Mouse (Mus musculus): ENCODE measurements around the gene Mef2c. TPM values are rescaled to one million over a fixed set of nuclear protein-coding genes. Genes with fewer than 3 reads are reported as not detected.

Gene Mef2c
- polyA plus RNA-seq (2014; fragmentation: Nextera tagmentation; extraction: Ambion mirVana) = 53.3 and 54.9 TPM in 2 replicates

- H3K27me3 ChIP-seq (ENCODE audit: control insufficient read depth, insufficient read depth, low read length) = no peaks in the 10 kb centered on the region
- no peak within 1 kb of the TSS for H3K27ac ChIP-seq (ENCODE audit: low read length)
- H3K9ac ChIP-seq (replicated peaks; ENCODE audit: low read depth, low read length) = no peak within 1 kb of the TSS
- H3K4me2 ChIP-seq (replicated peaks; ENCODE audit: low read depth, low read length) = no peak within 1 kb of the TSS
- ATAC-seq (ENCODE audit: insufficient number of reproducible peaks, insufficient read depth, low FRiP score, low read depth) = no peak
- no peaks in the 10 kb centered on the region for H3K9me3 ChIP-seq (ENCODE audit: control insufficient read depth, low read depth, low read length)
- H3K36me3 ChIP-seq (ENCODE audit: control insufficient read depth, insufficient read depth, low read length) = no peaks in the 10 kb centered on the region
- no peaks in the 10 kb centered on the region for H3K4me1 ChIP-seq (ENCODE audit: control insufficient read depth, insufficient read depth, low read length)
- no peak within 1 kb of the TSS for H3K4me3 ChIP-seq (ENCODE audit: low read depth, low read length)
- 86% methylated on average over 7 of the region's 7 CpGs for WGBS
Observed at GRCm38 (mm10) chr13:83503919-83504318, at the start of gene Mef2c. Gene Mef2c (plus strand): TSS chr13:83504034.

GRCm38 (mm10) chr13:83458729-83459128, 45.1 kb upstream of the Mef2c start:
- H3K36me3 ChIP-seq (ENCODE audit: control insufficient read depth, insufficient read depth, low read length) = no peaks in the 10 kb centered on the region
- H3K4me3 ChIP-seq (ENCODE audit: low read depth, low read length) = no peak overlapping the region
- H3K9ac ChIP-seq (replicated peaks; ENCODE audit: low read depth, low read length) = no peak overlapping the region
- no peak for ATAC-seq (ENCODE audit: insufficient number of reproducible peaks, insufficient read depth, low FRiP score, low read depth)
- H3K9me3 ChIP-seq (ENCODE audit: control insufficient read depth, low read depth, low read length) = no peaks in the 10 kb centered on the region
- no peak overlapping the region for H3K4me2 ChIP-seq (replicated peaks; ENCODE audit: low read depth, low read length)
- no peaks in the 10 kb centered on the region for H3K27me3 ChIP-seq (ENCODE audit: control insufficient read depth, insufficient read depth, low read length)
- no peak overlapping the region for H3K27ac ChIP-seq (ENCODE audit: low read length)
- H3K4me1 ChIP-seq (ENCODE audit: control insufficient read depth, insufficient read depth, low read length) = peaks cover 4% of the 10 kb centered on the region; the same call in 1 of the 2 replicates

DNA sequence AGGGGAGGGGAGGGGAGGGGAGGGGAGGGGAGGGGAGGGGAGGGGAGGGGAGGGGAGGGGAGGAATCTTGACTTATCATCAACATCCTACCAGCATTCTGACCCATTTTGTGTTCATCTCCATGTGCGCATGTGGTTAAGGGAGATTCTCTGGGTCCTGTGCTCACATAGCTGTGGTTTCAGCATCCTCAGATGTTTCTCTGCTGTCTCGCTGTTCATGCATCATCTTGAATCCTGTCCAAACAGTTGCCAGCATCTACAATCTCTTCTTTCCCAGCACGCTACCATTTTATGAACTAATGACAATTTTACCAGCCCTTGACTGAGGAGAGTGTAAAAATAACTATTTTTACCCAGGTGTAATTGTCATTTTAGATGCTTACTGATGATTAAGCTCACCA, 44.2 kb upstream of the Mef2c start:
- peaks cover 4% of the 10 kb centered on the region; the same call in 1 of the 2 replicates for H3K4me1 ChIP-seq (ENCODE audit: control insufficient read depth, insufficient read depth, low read length)
- no peak for ATAC-seq (ENCODE audit: insufficient number of reproducible peaks, insufficient read depth, low FRiP score, low read depth)
- no peak overlapping the region for H3K9ac ChIP-seq (replicated peaks; ENCODE audit: low read depth, low read length)
- no peak overlapping the region for H3K27ac ChIP-seq (ENCODE audit: low read length)
- no peaks in the 10 kb centered on the region for H3K9me3 ChIP-seq (ENCODE audit: control insufficient read depth, low read depth, low read length)
- no peaks in the 10 kb centered on the region for H3K27me3 ChIP-seq (ENCODE audit: control insufficient read depth, insufficient read depth, low read length)
- WGBS = 88% methylated on average over 3 of the region's 3 CpGs
- no peak overlapping the region for H3K4me3 ChIP-seq (ENCODE audit: low read depth, low read length)
- H3K4me2 ChIP-seq (replicated peaks; ENCODE audit: low read depth, low read length) = no peak overlapping the region
- H3K36me3 ChIP-seq (ENCODE audit: control insufficient read depth, insufficient read depth, low read length) = no peaks in the 10 kb centered on the region

- ATAC-seq (ENCODE audit: insufficient number of reproducible peaks, insufficient read depth, low FRiP score, low read depth) = no peak
- 73% methylated on average over 1 of the region's 1 CpGs for WGBS
- no peak overlapping the region for H3K4me2 ChIP-seq (replicated peaks; ENCODE audit: low read depth, low read length)
- no peak overlapping the region for H3K4me3 ChIP-seq (ENCODE audit: low read depth, low read length)
- no peaks in the 10 kb centered on the region for H3K27me3 ChIP-seq (ENCODE audit: control insufficient read depth, insufficient read depth, low read length)
- no peak overlapping the region for H3K9ac ChIP-seq (replicated peaks; ENCODE audit: low read depth, low read length)
- H3K36me3 ChIP-seq (ENCODE audit: control insufficient read depth, insufficient read depth, low read length) = no peaks in the 10 kb centered on the region
- H3K4me1 ChIP-seq (ENCODE audit: control insufficient read depth, insufficient read depth, low read length) = peaks cover 4% of the 10 kb centered on the region; the same call in 1 of the 2 replicates
- H3K27ac ChIP-seq (ENCODE audit: low read length) = no peak overlapping the region
- H3K9me3 ChIP-seq (ENCODE audit: control insufficient read depth, low read depth, low read length) = no peaks in the 10 kb centered on the region
Observed at GRCm38 (mm10) chr13:83460620-83461019, 43.2 kb upstream of the Mef2c start.

DNA sequence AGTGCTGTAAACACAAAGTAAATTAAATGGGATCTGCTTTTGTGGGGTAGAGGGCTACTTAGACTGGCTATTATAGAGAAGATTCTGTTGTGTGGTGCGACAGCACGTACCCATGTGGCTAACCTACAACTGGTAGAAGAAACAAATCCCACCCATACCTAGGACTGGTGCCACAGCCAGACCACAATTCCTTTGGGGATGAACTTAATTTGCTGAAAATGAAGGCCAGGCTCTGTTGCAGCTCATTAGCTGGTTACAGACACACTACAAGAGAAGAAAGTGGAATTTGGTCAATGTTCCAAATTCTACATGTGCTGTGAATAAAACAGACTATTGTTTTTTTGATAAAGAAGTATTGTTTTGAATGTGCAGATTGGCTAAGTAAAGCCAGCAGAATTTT, 42.3 kb upstream of the Mef2c start:
- 92% methylated on average over 2 of the region's 2 CpGs for WGBS
- H3K9me3 ChIP-seq (ENCODE audit: control insufficient read depth, low read depth, low read length) = no peaks in the 10 kb centered on the region
- H3K36me3 ChIP-seq (ENCODE audit: control insufficient read depth, insufficient read depth, low read length) = no peaks in the 10 kb centered on the region
- peaks cover 4% of the 10 kb centered on the region; the same call in 1 of the 2 replicates for H3K4me1 ChIP-seq (ENCODE audit: control insufficient read depth, insufficient read depth, low read length)
- no peak for ATAC-seq (ENCODE audit: insufficient number of reproducible peaks, insufficient read depth, low FRiP score, low read depth)
- no peaks in the 10 kb centered on the region for H3K27me3 ChIP-seq (ENCODE audit: control insufficient read depth, insufficient read depth, low read length)
- no peak overlapping the region for H3K4me2 ChIP-seq (replicated peaks; ENCODE audit: low read depth, low read length)
- H3K9ac ChIP-seq (replicated peaks; ENCODE audit: low read depth, low read length) = no peak overlapping the region
- no peak overlapping the region for H3K4me3 ChIP-seq (ENCODE audit: low read depth, low read length)
- H3K27ac ChIP-seq (ENCODE audit: low read length) = no peak overlapping the region; the same call in 1 of the 2 replicates

GRCm38 (mm10) chr13:83466756-83467155, 37.1 kb upstream of the Mef2c start:
- Histone ChIP-seq H3K4me2 (replicated peaks; ENCODE audit: low read depth, low read length) (no peak overlapping the region), H3K9me3 (ENCODE audit: control insufficient read depth, low read depth, low read length) (no peaks in the 10 kb centered on the region), H3K36me3 (ENCODE audit: control insufficient read depth, insufficient read depth, low read length) (no peaks in the 10 kb centered on the region), H3K27me3 (ENCODE audit: control insufficient read depth, insufficient read depth, low read length) (no peaks in the 10 kb centered on the region), H3K4me1 (ENCODE audit: control insufficient read depth, insufficient read depth, low read length) (peaks cover under 1% of the 10 kb centered on the region; the same call in 1 of the 2 replicates), H3K9ac (replicated peaks; ENCODE audit: low read depth, low read length) (no peak overlapping the region), H3K27ac (ENCODE audit: low read length) (no peak overlapping the region), H3K4me3 (ENCODE audit: low read depth, low read length) (no peak overlapping the region)
- WGBS = 88% methylated on average over 5 of the region's 5 CpGs
- no peak for ATAC-seq (ENCODE audit: insufficient number of reproducible peaks, insufficient read depth, low FRiP score, low read depth)

GRCm38 (mm10) chr13:83468794-83469193, 35.0 kb upstream of the Mef2c start:
- H3K4me2 ChIP-seq (replicated peaks; ENCODE audit: low read depth, low read length) = no peak overlapping the region
- H3K9ac ChIP-seq (replicated peaks; ENCODE audit: low read depth, low read length) = no peak overlapping the region
- no peak overlapping the region for H3K4me3 ChIP-seq (ENCODE audit: low read depth, low read length)
- H3K4me1 ChIP-seq (ENCODE audit: control insufficient read depth, insufficient read depth, low read length) = no peaks in the 10 kb centered on the region
- H3K36me3 ChIP-seq (ENCODE audit: control insufficient read depth, insufficient read depth, low read length) = no peaks in the 10 kb centered on the region
- WGBS = 51% methylated on average over 3 of the region's 3 CpGs
- H3K9me3 ChIP-seq (ENCODE audit: control insufficient read depth, low read depth, low read length) = no peaks in the 10 kb centered on the region
- H3K27me3 ChIP-seq (ENCODE audit: control insufficient read depth, insufficient read depth, low read length) = no peaks in the 10 kb centered on the region
- no peak overlapping the region for H3K27ac ChIP-seq (ENCODE audit: low read length)
- no peak for ATAC-seq (ENCODE audit: insufficient number of reproducible peaks, insufficient read depth, low FRiP score, low read depth)

DNA sequence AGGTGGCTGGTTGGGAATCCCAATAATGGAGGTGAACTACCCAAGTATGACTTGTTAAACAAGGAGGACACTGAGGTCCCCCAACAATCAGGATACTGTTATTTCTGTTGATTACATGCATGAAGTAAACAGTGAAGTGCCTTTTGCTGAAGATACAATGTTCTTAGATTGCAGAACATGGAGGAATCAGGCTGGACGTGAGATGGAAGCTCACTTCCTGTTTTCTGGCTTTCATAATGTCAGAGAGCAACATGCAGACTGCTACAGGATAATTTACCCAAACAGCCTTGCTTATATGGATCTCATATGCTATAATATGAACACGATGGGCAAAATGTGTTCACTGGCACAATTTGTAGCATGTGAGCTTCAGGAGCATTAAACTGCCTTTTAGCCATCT, 30.1 kb upstream of the Mef2c start:
- ATAC-seq (ENCODE audit: insufficient number of reproducible peaks, insufficient read depth, low FRiP score, low read depth) = no peak
- H3K4me2 ChIP-seq (replicated peaks; ENCODE audit: low read depth, low read length) = no peak overlapping the region
- no peak overlapping the region for H3K4me3 ChIP-seq (ENCODE audit: low read depth, low read length)
- no peaks in the 10 kb centered on the region for H3K27me3 ChIP-seq (ENCODE audit: control insufficient read depth, insufficient read depth, low read length)
- 75% methylated on average over 2 of the region's 2 CpGs for WGBS
- no peaks in the 10 kb centered on the region for H3K36me3 ChIP-seq (ENCODE audit: control insufficient read depth, insufficient read depth, low read length)
- H3K4me1 ChIP-seq (ENCODE audit: control insufficient read depth, insufficient read depth, low read length) = no peaks in the 10 kb centered on the region
- H3K9ac ChIP-seq (replicated peaks; ENCODE audit: low read depth, low read length) = no peak overlapping the region
- no peak overlapping the region for H3K27ac ChIP-seq (ENCODE audit: low read length)
- no peaks in the 10 kb centered on the region for H3K9me3 ChIP-seq (ENCODE audit: control insufficient read depth, low read depth, low read length)

DNA sequence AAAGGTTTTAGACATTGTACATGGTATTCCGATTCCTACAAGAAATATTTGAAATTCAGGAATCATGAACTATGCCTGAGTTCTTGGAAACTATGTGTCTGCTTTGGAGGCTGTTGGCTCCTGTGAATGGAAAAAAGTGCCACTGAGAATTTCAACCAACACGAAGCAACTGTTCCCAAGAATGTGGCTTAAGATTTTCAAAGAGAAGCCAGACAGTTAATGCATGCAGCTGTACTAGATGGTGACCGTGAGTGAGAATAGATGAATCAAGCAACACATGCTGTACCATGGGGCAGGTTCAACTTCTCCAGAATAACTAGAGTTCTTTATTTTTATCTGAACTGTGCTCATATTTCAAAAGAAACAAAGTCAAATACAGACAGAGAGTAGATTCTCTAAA, 23.4 kb upstream of the Mef2c start:
- no peak for ATAC-seq (ENCODE audit: insufficient number of reproducible peaks, insufficient read depth, low FRiP score, low read depth)
- Histone ChIP-seq H3K9ac (replicated peaks; ENCODE audit: low read depth, low read length) (no peak overlapping the region), H3K27me3 (ENCODE audit: control insufficient read depth, insufficient read depth, low read length) (no peaks in the 10 kb centered on the region), H3K36me3 (ENCODE audit: control insufficient read depth, insufficient read depth, low read length) (no peaks in the 10 kb centered on the region), H3K4me3 (ENCODE audit: low read depth, low read length) (no peak overlapping the region), H3K27ac (ENCODE audit: low read length) (no peak overlapping the region), H3K4me1 (ENCODE audit: control insufficient read depth, insufficient read depth, low read length) (no peaks in the 10 kb centered on the region), H3K9me3 (ENCODE audit: control insufficient read depth, low read depth, low read length) (no peaks in the 10 kb centered on the region), H3K4me2 (replicated peaks; ENCODE audit: low read depth, low read length) (no peak overlapping the region)
- WGBS = 65% methylated on average over 3 of the region's 3 CpGs

Measured in stomach, embryonic 14.5 days (tissue).